In genomic region chr4:139074060-139074459, GRCm38 (mm10) we compare ENCODE assay signal across 11 mouse cellular contexts. TPM values are rescaled to one million over a fixed set of nuclear protein-coding genes. Genes with fewer than 3 reads are reported as not detected.
DNase-seq lines count a peak whose midpoint lies in the region; ATAC-seq and TF ChIP-seq lines count a peak whose summit lies in the region.
"Had no signal": no experiment of that assay in that cellular context is flagged by ENCODE, and none has a peak within 500 bp of the region (broad histone marks: within the 10 kb centered on the region; RNA-seq: fewer than 3 reads in every experiment).

No protein-coding gene starts in this region.

- H3K9ac ChIP-seq in forebrain, embryonic 11.5 days (ENCODE audit: low read length), result no peak overlapping the region
- no peak overlapping the region for H3K9ac ChIP-seq in hindbrain, postnatal 0 days (replicated peaks; ENCODE audit: low read length)
- no peak overlapping the region for H3K9ac ChIP-seq in stomach, embryonic 16.5 days (ENCODE audit: low read length)

- 18% methylated on average over 29 of the region's 29 CpGs for WGBS in forebrain, embryonic 10.5 days
- WGBS in forebrain, embryonic 11.5 days, result 18% methylated on average over 29 of the region's 29 CpGs
- 15% methylated on average over 29 of the region's 29 CpGs for WGBS in hindbrain, postnatal 0 days
- WGBS in stomach, embryonic 16.5 days, result 23% methylated on average over 29 of the region's 29 CpGs

- no peaks in the 10 kb centered on the region for H3K36me3 ChIP-seq in forebrain, embryonic 10.5 days (replicated peaks)
- no peaks in the 10 kb centered on the region for H3K36me3 ChIP-seq in forebrain, embryonic 11.5 days (ENCODE audit: control insufficient read depth, insufficient read depth, low read length)
- no peaks in the 10 kb centered on the region for H3K36me3 ChIP-seq in megakaryocyte, embryonic 14.5 days (replicated peaks; ENCODE audit: low read length)
- no peaks in the 10 kb centered on the region for H3K36me3 ChIP-seq in hindbrain, postnatal 0 days (ENCODE audit: insufficient read depth, low read length)
- H3K36me3 ChIP-seq in stomach, embryonic 16.5 days (ENCODE audit: control insufficient read depth, insufficient read depth, low read length), result no peaks in the 10 kb centered on the region

- H3K27ac ChIP-seq in forebrain, embryonic 10.5 days, result no peak overlapping the region
- H3K27ac ChIP-seq in forebrain, embryonic 11.5 days (ENCODE audit: low read depth, low read length), result no peak overlapping the region
- H3K27ac ChIP-seq in hindbrain, postnatal 0 days, result no peak overlapping the region
- H3K27ac ChIP-seq in stomach, embryonic 16.5 days (ENCODE audit: low read length), result no peak overlapping the region

- H3K9me3 ChIP-seq in forebrain, embryonic 10.5 days, result no peaks in the 10 kb centered on the region
- no peaks in the 10 kb centered on the region for H3K9me3 ChIP-seq in forebrain, embryonic 11.5 days (ENCODE audit: control insufficient read depth, low read length)
- no peaks in the 10 kb centered on the region for H3K9me3 ChIP-seq in megakaryocyte, embryonic 14.5 days
- no peaks in the 10 kb centered on the region for H3K9me3 ChIP-seq in hindbrain, postnatal 0 days (ENCODE audit: low read length)
- no peaks in the 10 kb centered on the region for H3K9me3 ChIP-seq in stomach, embryonic 16.5 days (replicated peaks; ENCODE audit: control insufficient read depth, low read length)

- peak overlapping the region; percentile 63 for H3K4me3 ChIP-seq in forebrain, embryonic 10.5 days
- no peak overlapping the region; the same call in 1 of the 2 replicates for H3K4me3 ChIP-seq in forebrain, embryonic 11.5 days (ENCODE audit: low read depth, low read length)
- peak overlapping the region; percentile 67 for H3K4me3 ChIP-seq in megakaryocyte, embryonic 14.5 days (replicated peaks)
- H3K4me3 ChIP-seq in hindbrain, postnatal 0 days (ENCODE audit: low read length), result peak overlapping the region; percentile 58
- H3K4me3 ChIP-seq in stomach, embryonic 16.5 days (replicated peaks; ENCODE audit: low read length), result no peak overlapping the region
- H3K4me3 ChIP-seq: erythroblast, embryonic 14.5 days had no signal

- DNase-seq in forebrain, embryonic 10.5 days (ENCODE audit: extremely low spot score, low spot score), result no peak
- DNase-seq in forebrain, embryonic 11.5 days (ENCODE audit: low spot score), result no peak
- peak; percentile 23 for DNase-seq in hindbrain, postnatal 0 days (ENCODE audit: low spot score)
- no peak for DNase-seq in right cerebral cortex, adult 18-20 months
- DNase-seq in embryo, embryonic 9.5 days (ENCODE audit: extremely low spot score), result no peak
- DNase-seq: B cell, adult 2 months had no signal

- peak; percentile 26; the same call in 1 of the 2 replicates for TF ChIP-seq CTCF in hindbrain, postnatal 0 days (IDR thresholded peaks at IDR 0.05; ENCODE audit: low read depth)

- H3K4me1 ChIP-seq in forebrain, embryonic 10.5 days, result peaks cover 27% of the 10 kb centered on the region
- peaks cover 8% of the 10 kb centered on the region; the same call in 1 of the 2 replicates for H3K4me1 ChIP-seq in forebrain, embryonic 11.5 days (replicated peaks; ENCODE audit: control insufficient read depth, insufficient read depth, low read length)
- peaks cover 21% of the 10 kb centered on the region for H3K4me1 ChIP-seq in megakaryocyte, embryonic 14.5 days
- H3K4me1 ChIP-seq in hindbrain, postnatal 0 days (ENCODE audit: insufficient read depth, low read length), result no peaks in the 10 kb centered on the region; the same call in 1 of the 2 replicates
- H3K4me1 ChIP-seq in stomach, embryonic 16.5 days (ENCODE audit: control insufficient read depth, insufficient read depth, low read length), result peaks cover 11% of the 10 kb centered on the region

- no peak for ATAC-seq in forebrain, embryonic 11.5 days (replicated peaks; ENCODE audit: low FRiP score)
- ATAC-seq in megakaryocyte, adult 5-6 weeks (ENCODE audit: poor library complexity, severe bottlenecking), result no peak
- ATAC-seq in hindbrain, postnatal 0 days, result no peak
- ATAC-seq in stomach, embryonic 16.5 days (ENCODE audit: insufficient read depth, low FRiP score), result no peak

- H3K4me2 ChIP-seq in forebrain, embryonic 11.5 days (ENCODE audit: low read depth, low read length, severe bottlenecking), result no peak overlapping the region
- peak overlapping the region; percentile 83 for H3K4me2 ChIP-seq in hindbrain, postnatal 0 days (ENCODE audit: low read depth, low read length)
- H3K4me2 ChIP-seq in stomach, embryonic 16.5 days (ENCODE audit: low read depth, low read length), result peak overlapping the region; percentile 93

- H3K27me3 ChIP-seq in forebrain, embryonic 10.5 days (ENCODE audit: poor library complexity, severe bottlenecking), result peaks cover 85% of the 10 kb centered on the region
- H3K27me3 ChIP-seq in forebrain, embryonic 11.5 days (ENCODE audit: control insufficient read depth, insufficient read depth, low read length), result peaks cover 48% of the 10 kb centered on the region
- peaks cover 88% of the 10 kb centered on the region for H3K27me3 ChIP-seq in megakaryocyte, embryonic 14.5 days (replicated peaks)
- peaks cover 29% of the 10 kb centered on the region for H3K27me3 ChIP-seq in hindbrain, postnatal 0 days (ENCODE audit: insufficient read depth, low read length)
- peaks cover 46% of the 10 kb centered on the region for H3K27me3 ChIP-seq in stomach, embryonic 16.5 days (ENCODE audit: control insufficient read depth, insufficient read depth, low read length)

RNA-seq across cellular contexts. Expression of gene Htr6, which starts 1.3 kb away (rescaled TPM):
- 0.07 and 0.12 TPM in 2 replicates for polyA plus RNA-seq in forebrain, embryonic 10.5 days (2016; fragmentation: Nextera tagmentation; extraction: Ambion mirVana)
- polyA plus RNA-seq in forebrain, embryonic 11.5 days (2014; fragmentation: Nextera tagmentation; extraction: Ambion mirVana), result 0.27 TPM in 1 of 2 replicates, not detected in the other
- polyA plus RNA-seq in megakaryocyte, embryonic 14.5 days (2012; ENCODE audit: insufficient read depth, low replicate concordance), result 3.9 TPM in 1 of 2 replicates, not detected in the other
- total RNA-seq in megakaryocyte, adult 5-6 weeks (2015), result not detected in 2 replicates
- total RNA-seq in megakaryocyte, adult 5-6 weeks (2017), result not detected in 2 replicates
- 2.0 and 4.3 TPM in 2 replicates for total RNA-seq in hindbrain, postnatal 0 days (2014; rRNA removed)
- polyA plus RNA-seq in hindbrain, postnatal 0 days (2015; fragmentation: Nextera tagmentation; extraction: Ambion mirVana), result 0.74 and 0.96 TPM in 2 replicates
- polyA plus RNA-seq in stomach, embryonic 16.5 days (2015; fragmentation: Nextera tagmentation; extraction: Ambion mirVana), result not detected in 2 replicates
- total RNA-seq: megakaryocyte progenitor cell, adult 5-6 weeks had no signal
- polyA plus RNA-seq: erythroblast, embryonic 14.5 days had no signal

RNA-seq across cellular contexts. Expression of gene Nbl1, which starts 18.7 kb away (rescaled TPM):
- 19.6 and 22.7 TPM in 2 replicates for polyA plus RNA-seq in forebrain, embryonic 10.5 days (2016; fragmentation: Nextera tagmentation; extraction: Ambion mirVana)
- 23.9 and 24.7 TPM in 2 replicates for polyA plus RNA-seq in forebrain, embryonic 11.5 days (2014; fragmentation: Nextera tagmentation; extraction: Ambion mirVana)
- 0.47 TPM in 1 of 2 replicates, not detected in the other for polyA plus RNA-seq in megakaryocyte, embryonic 14.5 days (2012; ENCODE audit: insufficient read depth, low replicate concordance)
- total RNA-seq in megakaryocyte, adult 5-6 weeks (2015), result not detected in 2 replicates
- 0.15 TPM in 1 of 2 replicates, not detected in the other for total RNA-seq in megakaryocyte, adult 5-6 weeks (2017)
- 69.4 and 85.3 TPM in 2 replicates for total RNA-seq in hindbrain, postnatal 0 days (2014; rRNA removed)
- polyA plus RNA-seq in hindbrain, postnatal 0 days (2015; fragmentation: Nextera tagmentation; extraction: Ambion mirVana), result 60.6 and 64.4 TPM in 2 replicates
- polyA plus RNA-seq in stomach, embryonic 16.5 days (2015; fragmentation: Nextera tagmentation; extraction: Ambion mirVana), result 47.3 and 48.8 TPM in 2 replicates
- total RNA-seq: megakaryocyte progenitor cell, adult 5-6 weeks had no signal

RNA-seq across cellular contexts. Expression of gene Minos1, which starts 56.9 kb away (rescaled TPM):
- polyA plus RNA-seq in forebrain, embryonic 10.5 days (2016; fragmentation: Nextera tagmentation; extraction: Ambion mirVana), result 375 and 389 TPM in 2 replicates
- polyA plus RNA-seq in forebrain, embryonic 11.5 days (2014; fragmentation: Nextera tagmentation; extraction: Ambion mirVana), result 344 and 387 TPM in 2 replicates
- 1.3 and 27.4 TPM in 2 replicates for polyA plus RNA-seq in megakaryocyte, embryonic 14.5 days (2012; ENCODE audit: insufficient read depth, low replicate concordance)
- 318 and 395 TPM in 2 replicates for total RNA-seq in megakaryocyte, adult 5-6 weeks (2015)
- total RNA-seq in megakaryocyte, adult 5-6 weeks (2017), result 120 and 123 TPM in 2 replicates
- 17.1 and 19.1 TPM in 2 replicates for total RNA-seq in hindbrain, postnatal 0 days (2014; rRNA removed)
- 462 and 467 TPM in 2 replicates for polyA plus RNA-seq in hindbrain, postnatal 0 days (2015; fragmentation: Nextera tagmentation; extraction: Ambion mirVana)
- polyA plus RNA-seq in stomach, embryonic 16.5 days (2015; fragmentation: Nextera tagmentation; extraction: Ambion mirVana), result 442 and 560 TPM in 2 replicates

Comparison
In these comparisons a context has a peak if more than half of its experiments do, and no peak if none do; other contexts are left out.
1. H3K4me3 ChIP-seq: peak in forebrain, embryonic 10.5 days (single experiment), megakaryocyte, embryonic 14.5 days (single experiment) and hindbrain, postnatal 0 days (single experiment); none in forebrain, embryonic 11.5 days (single experiment) and stomach, embryonic 16.5 days (single experiment).
2. RNA of gene Nbl1, which starts 18.7 kb away (polyA plus RNA-seq): 60.6 to 64.4 TPM in hindbrain, postnatal 0 days, 47.3 to 48.8 TPM in stomach, embryonic 16.5 days, 23.9 to 24.7 TPM in forebrain, embryonic 11.5 days and 19.6 to 22.7 TPM in forebrain, embryonic 10.5 days; 0.47 TPM in megakaryocyte, embryonic 14.5 days; every median in the first group is over 10 times any median in the second.
3. RNA of gene Minos1, which starts 56.9 kb away (polyA plus RNA-seq): 442 to 560 TPM in stomach, embryonic 16.5 days, 462 to 467 TPM in hindbrain, postnatal 0 days, 375 to 389 TPM in forebrain, embryonic 10.5 days and 344 to 387 TPM in forebrain, embryonic 11.5 days; 1.3 to 27.4 TPM in megakaryocyte, embryonic 14.5 days; every median in the first group is over 10 times any median in the second.